Mouse (Mus musculus): ENCODE results near the gene Orc1.

DNA sequence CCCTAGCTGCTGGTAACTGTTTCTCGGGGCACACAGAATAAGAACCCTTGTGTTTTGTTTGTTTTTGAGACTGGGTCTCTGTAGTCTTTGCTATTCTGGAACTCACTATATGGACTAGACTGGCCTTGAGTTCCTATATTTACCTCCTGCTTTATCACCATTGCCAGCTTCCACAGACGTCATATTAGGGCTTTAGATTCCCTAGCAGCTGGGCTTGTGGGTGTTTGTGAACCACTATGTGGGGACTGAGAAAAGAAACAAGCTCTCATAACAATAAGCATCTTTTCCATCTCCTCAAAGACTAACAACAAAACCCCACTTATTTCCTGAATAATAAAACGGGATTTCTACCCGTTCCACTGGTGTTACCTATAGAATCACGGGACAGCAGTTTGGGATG lies 31.7 kb downstream of the Orc1 start:
- TF ChIP-seq CTCF (IDR thresholded peaks at IDR 0.05; ENCODE audit: control insufficient read depth, insufficient read depth, insufficient replicate concordance, low read depth, low read length) (no peak), POLR2A (IDR thresholded peaks at IDR 0.05; ENCODE audit: control insufficient read depth, low read depth, low read length) (no peak)

Data from testis, adult 2 months (tissue).